Mouse (Mus musculus) layer of hippocampus, postnatal 10 days (tissue): ENCODE measurements at regions not wholly inside any gene's neighbourhood (a gene's known extent, or its start where the extent isn't known, plus 50 kb on each side); places are given as distances from the start of the nearest gene placed in this dataset.

ENCODE experiments used
- DNase-seq, 2 experiments: peaks; one replicate each; pipeline ENCODE4 v3.0.0; 2021; ENCODE audit warnings: low spot score in 2 of 2

DNA sequence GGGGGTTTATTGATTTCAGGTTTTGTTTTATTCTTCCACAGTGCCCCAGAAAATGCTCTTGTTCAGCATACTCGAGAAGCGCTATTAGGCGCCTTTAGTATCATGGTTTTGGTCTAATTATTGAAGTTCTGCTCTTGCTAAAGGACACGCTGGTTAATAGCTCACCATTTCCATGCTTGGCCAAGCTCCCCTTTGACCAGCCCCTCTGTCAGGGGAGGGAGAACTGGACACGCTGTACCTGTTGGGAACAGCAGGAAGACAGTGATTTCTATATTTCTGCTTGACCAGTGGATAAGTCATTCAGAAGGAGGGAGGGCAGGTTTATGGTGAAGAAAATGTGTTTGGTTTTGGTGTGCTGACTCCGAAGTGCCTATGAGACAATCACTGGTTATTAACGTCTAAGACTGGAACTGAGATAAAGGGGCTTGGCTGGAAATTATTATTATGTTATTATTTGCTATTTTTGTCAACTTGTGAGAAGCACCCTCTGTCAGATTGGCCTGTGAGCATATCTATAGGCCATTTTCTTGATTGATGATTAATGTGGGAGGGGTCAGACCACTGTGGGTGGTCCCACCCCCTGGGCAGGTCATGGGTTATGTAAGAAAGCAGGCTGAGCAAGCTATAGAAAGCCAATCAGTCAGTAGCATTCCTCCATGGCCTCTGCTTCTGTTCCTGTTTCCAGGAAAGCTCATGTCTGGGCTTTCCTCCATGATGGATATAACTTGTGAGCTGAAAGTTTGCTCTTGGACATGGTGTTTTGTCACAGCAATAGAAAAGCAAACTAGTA is 51.2 kb upstream of the Tanc2 start:
- no peak for DNase-seq

DNA sequence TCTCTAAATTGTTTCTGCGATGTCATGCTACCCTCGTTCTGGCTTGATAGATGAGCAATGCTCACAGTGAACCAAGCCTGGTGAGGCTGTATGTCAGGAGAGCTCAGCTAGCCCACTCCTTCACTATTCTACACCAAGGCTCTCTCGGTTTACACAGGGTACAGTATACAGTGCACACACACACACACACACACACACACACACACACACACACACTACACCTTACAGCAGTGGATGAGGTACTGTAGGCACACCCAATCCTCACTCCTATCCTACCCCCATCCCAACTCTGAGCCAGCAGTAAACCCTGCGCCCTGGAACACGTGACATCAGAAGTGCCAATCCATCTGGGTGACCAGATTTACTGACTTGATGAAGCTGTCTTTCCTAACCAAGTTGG is 57.2 kb upstream of the Tanc2 start:
- peak; percentile 37 to 50 for DNase-seq

DNA sequence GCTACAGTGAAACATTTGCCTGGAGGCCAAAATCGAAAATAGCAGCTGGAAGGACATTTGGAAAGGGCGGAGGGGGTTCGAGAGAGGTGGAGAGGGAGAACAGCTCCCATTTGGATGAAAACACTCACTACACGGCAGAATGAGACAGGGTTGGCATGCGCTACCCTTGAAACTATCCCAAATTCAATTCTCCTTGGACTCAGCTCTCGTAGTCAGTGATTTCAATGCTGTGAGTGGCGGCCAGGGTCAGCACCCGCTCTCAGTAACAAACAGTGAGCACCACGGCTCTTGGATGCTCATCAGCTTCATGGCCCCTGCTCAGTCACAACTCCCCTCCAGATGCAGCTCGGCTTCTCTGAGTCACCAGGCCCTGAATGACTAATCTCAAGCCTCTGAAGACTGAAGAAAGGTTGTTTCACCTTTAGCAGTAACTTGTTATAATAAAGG is 59.1 kb upstream of the Tanc2 start:
- peak; percentile 33 to 44 for DNase-seq

DNA sequence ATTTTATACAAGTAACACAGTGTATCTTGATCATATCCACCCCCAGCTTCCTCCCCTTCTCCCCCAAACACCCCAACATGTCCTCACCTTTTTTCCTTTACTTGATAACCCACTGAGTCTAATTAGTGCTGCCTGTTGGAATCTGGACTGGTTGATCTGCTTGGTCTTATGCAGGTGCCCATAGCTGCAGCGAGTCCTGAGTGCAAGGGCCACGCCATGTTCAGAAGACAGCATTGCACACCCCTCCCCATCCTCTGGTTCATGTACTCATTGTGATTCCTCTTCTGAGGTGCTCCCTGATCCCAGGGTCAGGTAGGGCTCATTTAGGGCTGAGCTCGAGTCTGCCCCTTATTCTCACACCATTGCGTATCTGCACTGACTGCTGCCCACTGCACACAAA is 63.7 kb upstream of the Tanc2 start:
- DNase-seq: no peak

DNA sequence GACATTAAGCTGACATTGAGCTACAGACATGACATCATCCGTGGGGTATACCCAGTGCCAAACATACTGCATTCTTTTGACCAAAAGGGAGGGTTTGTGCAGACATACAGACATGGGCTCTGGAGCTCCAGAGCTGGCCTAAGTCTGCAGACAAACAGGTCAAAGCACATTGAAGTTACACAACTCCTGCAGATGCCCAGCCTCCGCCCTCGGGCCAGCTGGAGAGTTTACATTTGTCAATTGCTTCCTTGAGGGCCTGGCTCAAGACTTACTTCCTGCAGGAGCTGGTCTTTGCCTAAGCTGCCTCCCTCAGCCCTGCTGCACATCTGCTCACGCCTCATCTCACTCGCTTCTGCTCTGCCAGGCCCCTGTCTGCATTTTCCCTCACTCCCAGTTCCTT is 64.2 kb upstream of the Tanc2 start:
- no peak for DNase-seq

DNA sequence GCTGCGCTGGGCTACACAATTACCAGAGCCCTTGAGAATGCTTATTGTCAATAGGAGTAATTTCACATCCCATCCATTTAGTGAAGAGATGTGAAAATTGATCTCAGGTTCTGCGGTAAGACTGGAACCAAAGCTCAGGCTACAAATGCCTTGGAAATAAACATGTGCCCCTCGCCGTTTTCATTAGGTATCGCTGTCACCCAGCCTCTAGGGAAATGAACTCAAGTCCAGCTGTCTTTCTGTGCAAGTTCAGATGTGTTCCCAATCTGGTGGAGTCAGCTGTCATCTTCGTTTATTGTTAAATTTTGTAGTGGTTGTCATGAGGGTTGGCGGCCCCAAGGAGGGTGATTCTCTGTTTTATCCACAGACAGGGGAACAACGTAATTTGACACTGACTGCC is 65.4 kb upstream of the Tanc2 start:
- DNase-seq: no peak

DNA sequence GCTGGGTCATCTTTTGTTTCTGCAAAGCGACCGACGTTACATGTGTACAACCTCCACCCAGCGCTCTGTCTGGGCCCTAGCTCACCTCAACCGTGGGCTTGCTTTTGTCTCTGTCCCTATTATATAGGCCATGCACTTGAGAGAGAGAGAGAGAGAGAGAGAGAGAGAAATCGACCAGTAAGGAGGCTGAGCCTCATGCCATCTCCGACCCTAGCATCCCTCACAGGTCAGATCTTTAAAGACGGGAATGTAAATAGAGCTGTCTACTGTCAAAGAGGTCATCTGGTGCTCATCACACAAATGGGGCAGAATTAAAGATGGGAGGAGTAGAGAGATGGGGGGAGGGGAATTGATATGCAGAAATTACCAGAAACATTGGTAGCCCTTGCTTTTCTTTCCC is 66.0 kb upstream of the Tanc2 start:
- DNase-seq: no peak

DNA sequence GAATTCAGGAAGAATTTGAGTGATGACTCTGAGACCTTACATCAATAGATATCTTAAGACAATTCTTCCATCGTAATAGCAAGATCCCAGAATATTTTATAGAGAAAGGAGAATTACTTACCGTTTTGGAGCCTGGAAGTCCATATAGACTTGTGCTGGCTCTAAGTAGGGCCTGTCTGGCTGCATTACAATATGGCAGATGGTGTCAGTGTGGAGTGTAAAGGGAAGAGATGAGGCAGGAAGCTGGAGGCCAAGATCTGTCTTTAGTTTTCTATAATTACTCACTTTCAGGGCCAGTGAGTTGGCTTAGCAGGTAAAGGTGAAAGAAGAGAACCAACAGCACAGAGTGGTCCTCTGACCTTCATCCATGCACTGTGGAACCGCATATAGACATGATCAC is 63.9 kb upstream of the March10 start:
- no peak for DNase-seq

DNA sequence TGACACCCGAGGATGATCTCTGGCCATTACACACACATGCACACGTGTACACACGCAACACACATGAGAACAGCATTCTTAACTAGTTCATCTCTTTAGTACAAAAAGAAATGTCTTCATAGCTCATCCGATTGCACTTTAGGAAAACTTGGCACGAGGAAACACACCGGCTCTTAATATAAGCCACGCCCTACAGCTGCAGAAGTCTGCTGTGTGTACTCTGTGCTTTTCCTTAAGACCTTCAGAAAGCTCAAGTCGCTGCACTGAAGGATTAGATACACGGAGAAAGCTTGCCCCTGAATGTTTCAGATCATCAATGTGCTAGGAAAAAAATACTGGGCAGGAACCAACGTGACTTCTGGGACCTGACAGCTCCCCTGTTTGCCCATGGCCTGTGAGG is 56.7 kb upstream of the March10 start:
- DNase-seq: no peak

DNA sequence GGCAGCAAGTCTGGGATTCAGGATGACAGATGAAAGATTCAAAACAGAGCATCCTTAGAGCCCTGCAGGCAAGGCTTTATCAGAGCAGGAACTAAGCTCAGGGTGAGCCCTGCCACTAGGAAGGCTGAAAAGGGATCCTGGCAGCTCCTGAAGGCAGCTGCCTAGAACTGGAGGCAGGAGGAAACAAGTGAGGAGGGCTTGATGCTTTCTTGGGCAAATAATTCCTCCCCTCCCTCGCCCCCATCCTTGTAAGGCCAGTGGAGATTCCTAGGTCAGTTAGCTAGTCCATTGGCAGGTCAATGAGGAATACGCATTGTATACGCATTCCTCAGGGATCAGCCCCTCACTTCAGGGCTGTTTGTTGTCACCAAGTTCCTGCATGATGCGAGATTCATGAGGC is 54.1 kb upstream of the March10 start:
- no peak for DNase-seq

DNA sequence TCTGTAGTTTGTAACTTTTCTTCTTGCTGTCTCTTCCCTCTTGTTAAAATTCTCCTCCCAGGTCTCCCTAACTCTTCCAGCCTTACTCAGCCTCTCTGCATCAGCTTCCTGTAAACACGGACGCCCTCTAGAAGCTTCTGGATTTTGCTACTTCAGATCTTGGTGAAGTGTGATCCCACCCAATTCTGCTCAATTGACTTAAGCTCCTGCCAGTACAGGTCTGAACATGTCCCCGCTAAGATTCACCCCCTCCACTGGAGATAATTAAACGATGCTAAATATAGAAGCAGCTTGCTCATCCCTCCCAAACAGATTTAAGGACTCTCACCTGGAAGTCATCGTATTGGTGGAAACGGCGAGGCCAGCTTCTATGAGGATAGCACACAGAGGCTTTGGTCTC is 53.5 kb upstream of the March10 start:
- no peak for DNase-seq

DNA sequence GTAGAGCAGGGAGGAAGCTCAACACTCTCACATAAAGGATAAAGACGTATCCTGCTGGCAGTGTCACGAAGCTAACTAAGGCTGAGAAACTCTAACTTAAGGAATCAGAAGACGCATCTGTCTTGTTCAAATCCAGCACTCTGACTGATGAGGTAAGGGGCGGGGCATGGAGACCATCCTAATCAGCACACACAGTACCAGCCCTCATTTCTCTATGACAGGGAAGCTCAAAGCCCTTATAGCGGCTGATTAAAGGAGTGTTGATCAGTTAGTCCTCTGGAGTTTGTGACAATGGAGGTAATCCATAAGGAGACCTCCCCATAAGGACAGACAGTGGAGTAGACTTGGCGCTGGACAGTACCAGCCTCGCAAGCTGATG is 52.1 kb upstream of the March10 start:
- no peak for DNase-seq

DNA sequence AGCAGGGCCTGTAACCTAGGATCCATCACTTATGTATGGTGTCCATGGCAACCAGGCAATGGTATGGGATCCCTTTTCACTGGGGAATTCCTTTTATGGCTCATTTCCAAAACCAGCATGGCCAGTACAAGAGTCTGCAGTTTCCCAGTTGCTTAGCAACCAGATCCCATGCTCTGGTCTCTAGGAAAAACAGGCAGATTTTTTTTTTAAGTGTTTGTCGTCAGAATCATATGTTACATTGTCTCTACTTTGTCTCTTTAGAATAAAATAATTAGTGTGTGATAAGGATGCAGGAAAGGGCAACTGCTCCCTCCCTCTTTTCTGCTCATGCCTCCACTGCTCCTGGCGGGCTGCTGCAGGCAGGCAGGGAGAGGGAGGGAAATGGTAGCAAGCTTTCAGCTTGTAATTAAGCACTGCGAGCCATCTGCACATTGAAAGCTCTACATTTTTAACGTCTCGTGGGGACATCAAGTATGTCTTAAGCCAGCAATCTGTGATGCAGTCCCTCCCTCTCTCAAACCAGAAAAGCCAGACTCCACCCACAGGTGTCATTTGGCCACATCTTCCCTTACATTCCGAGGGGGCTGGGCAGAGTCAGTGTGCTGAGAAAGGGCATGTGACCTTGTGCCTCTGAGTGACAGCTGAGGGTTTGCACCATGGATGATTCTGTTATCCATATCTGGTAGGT is 51.6 kb upstream of the March10 start:
- peak; percentile 20 to 55 for DNase-seq

DNA sequence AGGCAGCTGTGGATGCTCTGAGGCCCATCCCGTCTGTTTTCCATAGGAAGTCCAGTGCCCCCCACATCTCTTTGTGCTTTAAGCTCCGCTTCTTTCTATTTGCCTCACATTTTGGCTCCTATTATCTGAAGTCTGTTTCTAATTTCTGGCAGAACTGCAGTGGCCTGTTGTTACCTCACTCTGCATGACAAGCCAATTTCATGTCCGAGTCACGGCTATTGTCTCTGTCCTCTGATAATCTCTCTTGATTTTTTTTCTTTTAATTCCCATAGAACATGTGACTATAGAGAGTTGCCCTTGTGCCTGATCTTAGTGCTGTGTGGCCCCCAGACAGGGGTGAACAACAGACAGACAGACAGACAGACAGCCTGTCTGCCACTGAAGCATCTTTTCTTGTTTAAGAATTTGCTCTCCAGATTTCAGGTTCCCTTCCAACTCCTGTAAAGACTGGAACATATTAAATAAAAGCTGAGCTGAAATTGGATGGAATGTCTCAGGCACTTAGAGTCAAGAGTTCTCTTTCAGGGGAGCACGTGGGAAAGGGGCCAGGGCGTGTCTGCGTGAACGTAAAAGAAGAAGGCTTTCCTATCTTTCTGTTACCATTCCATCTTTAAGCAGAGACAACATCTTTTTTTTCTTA is 50.9 kb upstream of the March10 start:
- peak in 1 of 2 experiments; percentile 34 for DNase-seq
